ENCODE assay signal across 22 mouse cellular contexts in the genomic region with DNA sequence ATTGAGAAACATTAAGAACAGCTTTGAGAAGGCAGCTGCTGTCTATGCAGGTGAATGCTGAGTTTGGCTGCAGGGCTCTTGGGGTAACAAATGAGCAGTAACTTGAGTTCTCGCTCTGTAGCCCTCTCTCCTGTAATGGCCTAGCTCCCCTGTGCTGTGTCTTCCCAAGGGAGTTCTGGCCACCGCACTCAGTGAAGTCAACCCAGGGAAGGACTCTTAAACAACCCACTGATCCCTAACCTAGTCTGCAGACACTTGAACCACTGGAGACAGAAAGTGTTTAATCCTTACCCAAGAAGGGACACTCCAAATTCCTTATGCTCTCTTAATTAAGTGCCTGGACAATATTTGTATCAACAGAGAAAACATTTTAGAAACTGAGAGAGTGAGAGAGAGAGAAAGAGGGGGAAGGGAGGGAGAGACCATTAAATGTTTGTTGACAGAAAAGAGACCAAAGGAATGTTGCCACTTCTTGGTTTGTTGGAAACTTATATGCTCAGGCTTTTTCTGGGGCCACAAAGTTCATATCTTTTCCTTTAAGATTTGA.
A peak's percentile ranks its signal among the peaks of the same experiment; 100 is the strongest.
DNase-seq lines count a peak whose midpoint lies in the region; ATAC-seq and TF ChIP-seq lines count a peak whose summit lies in the region.
"Had no signal": no experiment of that assay in that cellular context is flagged by ENCODE, and none has a peak within 500 bp of the region (broad histone marks: within the 10 kb centered on the region; RNA-seq: fewer than 3 reads in every experiment).

No protein-coding gene starts in this region.

- no peak for TF ChIP-seq CTCF in liver, adult 2 months (IDR thresholded peaks at IDR 0.05; ENCODE audit: low read depth, low read length)

- intact Hi-C loops in left cerebral cortex, postnatal 36 days (cut with DNase I) = no loop called here

- no peaks in the 10 kb centered on the region for H3K27me3 ChIP-seq in embryonic facial prominence, embryonic 15.5 days
- no peaks in the 10 kb centered on the region for H3K27me3 ChIP-seq in embryonic facial prominence, embryonic 10.5 days (replicated peaks; ENCODE audit: low read depth, poor library complexity, severe bottlenecking)
- H3K27me3 ChIP-seq in liver, adult 2 months (ENCODE audit: control insufficient read depth, insufficient read depth, low read length) = no peaks in the 10 kb centered on the region
- no peaks in the 10 kb centered on the region for H3K27me3 ChIP-seq in lung, embryonic 16.5 days (ENCODE audit: control insufficient read depth, insufficient read depth, low read depth, low read length)
- H3K27me3 ChIP-seq: embryonic facial prominence, embryonic 12.5 days; forebrain, embryonic 13.5 days; heart, embryonic 15.5 days; hindbrain, embryonic 13.5 days had no signal

- TF ChIP-seq POLR2A in liver, adult 2 months (IDR thresholded peaks at IDR 0.05; ENCODE audit: extremely low read depth, insufficient read depth, low read length) = no peak

- no peak overlapping the region for H3K4me3 ChIP-seq in embryonic facial prominence, embryonic 15.5 days (replicated peaks)
- no peak overlapping the region for H3K4me3 ChIP-seq in embryonic facial prominence, embryonic 10.5 days
- H3K4me3 ChIP-seq in liver, adult 2 months (ENCODE audit: insufficient read depth, low read depth, low read length) = no peak overlapping the region
- H3K4me3 ChIP-seq in lung, embryonic 16.5 days (ENCODE audit: low read length) = no peak overlapping the region
- H3K4me3 ChIP-seq: embryonic facial prominence, embryonic 12.5 days; forebrain, embryonic 13.5 days; heart, adult 2 months; heart, embryonic 15.5 days; hindbrain, embryonic 13.5 days had no signal

- H3K4me1 ChIP-seq in embryonic facial prominence, embryonic 15.5 days = peaks cover 6% of the 10 kb centered on the region; the same call in 1 of the 2 replicates
- peaks cover 11% of the 10 kb centered on the region for H3K4me1 ChIP-seq in embryonic facial prominence, embryonic 10.5 days
- H3K4me1 ChIP-seq in liver, adult 2 months (ENCODE audit: control insufficient read depth, insufficient read depth, low read length) = peaks cover 20% of the 10 kb centered on the region
- H3K4me1 ChIP-seq in lung, embryonic 16.5 days (replicated peaks; ENCODE audit: control insufficient read depth, insufficient read depth, low read length) = peaks cover 14% of the 10 kb centered on the region
- H3K4me1 ChIP-seq: embryonic facial prominence, embryonic 12.5 days; forebrain, embryonic 13.5 days; heart, embryonic 15.5 days; hindbrain, embryonic 13.5 days had no signal

- no peak for DNase-seq in embryonic facial prominence, embryonic 10.5 days (ENCODE audit: low spot score)
- DNase-seq in liver, adult 2 months (ENCODE audit: extremely low read depth, low read depth, low spot score) = no peak
- DNase-seq in liver = no peak
- DNase-seq in lung, postnatal 36 days = peak; percentile 29
- no peak for DNase-seq in left cerebral cortex, postnatal 36 days (ENCODE audit: low spot score in 2 of 2)
- DNase-seq in kidney, adult 18-20 months = no peak
- DNase-seq: B cell, adult 2 months; cerebellum, adult 11 months; cerebellum, adult 8-10 months; embryo, embryonic 11 days; forebrain, postnatal 0 days; heart, adult 2 months; heart, postnatal 14 days had no signal

- 50% methylated on average over 2 of the region's 2 CpGs for WGBS in embryonic facial prominence, embryonic 15.5 days
- 64% methylated on average over 2 of the region's 2 CpGs for WGBS in embryonic facial prominence, embryonic 10.5 days
- 48% methylated on average over 2 of the region's 2 CpGs for WGBS in liver, adult 2 months
- 54% methylated on average over 2 of the region's 2 CpGs for WGBS in lung, embryonic 16.5 days

- no peak for ATAC-seq in embryonic facial prominence, embryonic 15.5 days (ENCODE audit: insufficient number of reproducible peaks, low FRiP score, low TSS enrichment, low read depth)
- peak; percentile 77 for ATAC-seq in lung, embryonic 16.5 days (ENCODE audit: low read depth)
- ATAC-seq: CD4-positive, CD25-positive, alpha-beta regulatory T cell, adult 4 months; forebrain, embryonic 13.5 days; forebrain, postnatal 0 days had no signal

- no peaks in the 10 kb centered on the region for H3K9me3 ChIP-seq in embryonic facial prominence, embryonic 15.5 days (replicated peaks)
- H3K9me3 ChIP-seq in embryonic facial prominence, embryonic 10.5 days = no peaks in the 10 kb centered on the region
- H3K9me3 ChIP-seq in lung, embryonic 16.5 days (ENCODE audit: control insufficient read depth, low read length) = no peaks in the 10 kb centered on the region
- H3K9me3 ChIP-seq: embryonic facial prominence, embryonic 12.5 days; forebrain, embryonic 13.5 days; G1E; heart, embryonic 15.5 days; hindbrain, embryonic 13.5 days had no signal

- H3K36me3 ChIP-seq in embryonic facial prominence, embryonic 15.5 days = no peaks in the 10 kb centered on the region
- H3K36me3 ChIP-seq in embryonic facial prominence, embryonic 10.5 days (replicated peaks) = no peaks in the 10 kb centered on the region
- no peaks in the 10 kb centered on the region for H3K36me3 ChIP-seq in liver, adult 2 months (ENCODE audit: control insufficient read depth, insufficient read depth, low read length)
- H3K36me3 ChIP-seq in lung, embryonic 16.5 days (ENCODE audit: control insufficient read depth, insufficient read depth, low read length) = no peaks in the 10 kb centered on the region
- H3K36me3 ChIP-seq: embryonic facial prominence, embryonic 12.5 days; G1E; heart, embryonic 15.5 days; hindbrain, embryonic 13.5 days had no signal

- H3K79me2 ChIP-seq in liver, adult 2 months (ENCODE audit: control insufficient read depth, insufficient read depth, low read length) = no peaks in the 10 kb centered on the region

- H3K27ac ChIP-seq in embryonic facial prominence, embryonic 15.5 days (replicated peaks) = peak overlapping the region; percentile 40
- H3K27ac ChIP-seq in embryonic facial prominence, embryonic 10.5 days (replicated peaks) = no peak overlapping the region
- H3K27ac ChIP-seq in liver, adult 2 months (replicated peaks; ENCODE audit: insufficient read depth, low read depth, low read length) = peak overlapping the region; percentile 87
- H3K27ac ChIP-seq in lung, embryonic 16.5 days (ENCODE audit: low read length) = peak overlapping the region; percentile 75
- H3K27ac ChIP-seq: embryonic facial prominence, embryonic 12.5 days; forebrain, embryonic 13.5 days; heart, adult 2 months; heart, embryonic 15.5 days; hindbrain, embryonic 13.5 days had no signal

- H3K9ac ChIP-seq in embryonic facial prominence, embryonic 15.5 days = no peak overlapping the region
- H3K9ac ChIP-seq in liver, adult 2 months (ENCODE audit: low read depth, low read length) = peak overlapping the region; percentile 9; the same call in 1 of the 2 replicates
- H3K9ac ChIP-seq in lung, embryonic 16.5 days (ENCODE audit: low read length) = no peak overlapping the region
- H3K9ac ChIP-seq: embryonic facial prominence, embryonic 12.5 days; forebrain, embryonic 13.5 days; forebrain, postnatal 0 days; heart, embryonic 15.5 days; hindbrain, embryonic 13.5 days had no signal

- no peak overlapping the region for H3K4me2 ChIP-seq in embryonic facial prominence, embryonic 15.5 days (replicated peaks)
- no peak overlapping the region for H3K4me2 ChIP-seq in lung, embryonic 16.5 days (ENCODE audit: low read depth, low read length)
- H3K4me2 ChIP-seq: embryonic facial prominence, embryonic 12.5 days; forebrain, embryonic 13.5 days; heart, embryonic 11.5 days; heart, embryonic 15.5 days; hindbrain, embryonic 13.5 days had no signal
